Mouse (Mus musculus) E14TG2a.4 (cell line): ENCODE measurements around the gene Matn4.

Experiments used
- H3K27me3 ChIP-seq: 2 replicates; pipeline ENCODE4 v1.6.1; 2014; ENCODE audit warnings: low read length, control low read depth; ENCODE audit not compliant: insufficient read depth
- H3K36me3 ChIP-seq: 2 replicates; pipeline ENCODE4 v1.6.1; 2014; ENCODE audit warnings: low read length, control low read depth; ENCODE audit not compliant: insufficient read depth
- H3K4me1 ChIP-seq: replicated peaks from 2 replicates; pipeline ENCODE4 v1.6.1; 2014; ENCODE audit warnings: low read depth, low read length, control low read depth
- H3K4me3 ChIP-seq: replicated peaks from 2 replicates; pipeline ENCODE4 v1.5.1; 2014; ENCODE audit warnings: mild to moderate bottlenecking, low read length
- H3K9me3 ChIP-seq: 2 replicates; pipeline ENCODE4 v1.6.1; 2014; ENCODE audit warnings: low read length, control low read depth
- CTCF ChIP-seq: conservative IDR thresholded peaks from 2 replicates; pipeline ENCODE4 v1.5.1; 2014; ENCODE audit warnings: low read length
- NANOG ChIP-seq: IDR thresholded peaks from 2 replicates; pipeline ENCODE4 v1.6.1; 2014; ENCODE audit warnings: borderline replicate concordance, low read length, mixed read lengths
- POU5F1 ChIP-seq: IDR thresholded peaks from 2 replicates; pipeline ENCODE4 v1.6.1; 2014; ENCODE audit warnings: low read length, borderline replicate concordance

Gene Matn4

GRCm38 (mm10) chr2:164414167-164414566 is 9.2 kb upstream of the Matn4 start:
- Histone ChIP-seq H3K27me3 (peaks cover 45% of the 10 kb centered on the region), H3K9me3 (no peaks in the 10 kb centered on the region), H3K36me3 (no peaks in the 10 kb centered on the region), H3K4me1 (peaks cover 28% of the 10 kb centered on the region), H3K4me3 (peak overlapping the region; percentile 68)
- no peak for TF ChIP-seq CTCF
- TF ChIP-seq NANOG = no peak
- TF ChIP-seq POU5F1 = no peak

- Histone ChIP-seq H3K27me3 (peaks cover 85% of the 10 kb centered on the region), H3K4me1 (peaks cover 31% of the 10 kb centered on the region), H3K9me3 (no peaks in the 10 kb centered on the region), H3K4me3 (peak overlapping the region; percentile 61), H3K36me3 (no peaks in the 10 kb centered on the region)
- TF ChIP-seq CTCF (peak; percentile 68), POU5F1 (no peak), NANOG (no peak)
Measured at GRCm38 (mm10) chr2:164407708-164408107, 2.7 kb upstream of the Matn4 start.

- Histone ChIP-seq H3K27me3 (peaks cover 98% of the 10 kb centered on the region), H3K4me1 (peaks cover 38% of the 10 kb centered on the region), H3K36me3 (no peaks in the 10 kb centered on the region), H3K4me3 (no peak overlapping the region), H3K9me3 (no peaks in the 10 kb centered on the region)
- no peak for TF ChIP-seq POU5F1
- no peak for TF ChIP-seq CTCF
- no peak for TF ChIP-seq NANOG
Measured at GRCm38 (mm10) chr2:164405519-164405918, 559 bp upstream of the Matn4 start.

GRCm38 (mm10) chr2:164404082-164404990 is 624 bp downstream of the Matn4 start:
- Histone ChIP-seq H3K4me3 (peak overlapping the region; percentile 66), H3K4me1 (peaks cover 42% of the 10 kb centered on the region)
- no peak for TF ChIP-seq NANOG
- TF ChIP-seq POU5F1 = no peak
- no peak for TF ChIP-seq CTCF

DNA sequence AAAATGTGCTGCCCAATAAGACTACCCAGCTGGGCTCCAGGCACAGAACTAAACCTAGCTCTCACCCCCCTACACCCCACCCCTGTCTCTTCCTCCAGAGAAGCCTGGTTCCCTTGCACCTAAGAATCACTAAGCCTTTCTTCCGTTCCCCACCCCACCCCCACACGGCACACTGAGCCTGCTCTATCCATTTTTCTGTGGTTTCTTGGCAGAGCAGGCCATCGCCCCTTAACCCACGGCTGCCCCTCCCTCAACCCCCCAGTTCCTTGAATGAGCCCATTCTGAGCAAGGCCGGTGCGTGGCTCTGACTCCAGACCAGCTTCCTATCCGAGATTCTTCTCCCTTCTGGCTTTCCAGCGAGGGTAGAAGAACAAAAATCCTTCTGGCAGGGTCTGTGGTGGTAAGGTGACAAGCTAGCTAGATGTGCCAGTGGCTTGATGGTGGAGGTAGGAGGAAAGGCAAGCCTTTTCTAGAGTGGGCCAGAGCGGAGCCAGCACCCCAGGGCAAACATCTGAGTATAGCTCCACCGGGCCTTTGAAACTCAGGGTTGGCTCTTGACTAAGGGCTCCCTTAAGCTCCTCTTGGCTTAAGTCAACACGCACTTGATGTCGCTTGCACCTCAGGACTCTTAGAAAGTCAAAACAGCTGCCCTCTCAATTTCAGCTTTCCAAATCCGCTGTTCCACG is 1.4 kb downstream of the Matn4 start:
- Histone ChIP-seq H3K4me3 (no peak overlapping the region), H3K9me3 (no peaks in the 10 kb centered on the region), H3K36me3 (no peaks in the 10 kb centered on the region), H3K4me1 (peaks cover 42% of the 10 kb centered on the region), H3K27me3 (peaks cover 97% of the 10 kb centered on the region)
- TF ChIP-seq CTCF (no peak), POU5F1 (no peak), NANOG (no peak)

More at GRCm38 (mm10) chr2:164404082-164404990, 624 bp downstream of the Matn4 start:
- Histone ChIP-seq H3K27me3 (peaks cover 98% of the 10 kb centered on the region), H3K9me3 (no peaks in the 10 kb centered on the region), H3K36me3 (no peaks in the 10 kb centered on the region)

GRCm38 (mm10) chr2:164402906-164403305 is 2.1 kb downstream of the Matn4 start, which contains the start of gene Rbpjl:
Rbpjl (plus strand) TSS chr2:164403141.
- peaks cover 94% of the 10 kb centered on the region for H3K27me3 ChIP-seq
- no peaks in the 10 kb centered on the region for H3K9me3 ChIP-seq
- peaks cover 35% of the 10 kb centered on the region for H3K4me1 ChIP-seq
- peak; percentile 84 for TF ChIP-seq CTCF
- no peak for TF ChIP-seq NANOG
- H3K36me3 ChIP-seq = no peaks in the 10 kb centered on the region
- no peak within 1 kb of the TSS for H3K4me3 ChIP-seq

GRCm38 (mm10) chr2:164396911-164397310 is 8.0 kb downstream of the Matn4 start:
- no peaks in the 10 kb centered on the region for H3K9me3 ChIP-seq
- TF ChIP-seq NANOG = no peak
- TF ChIP-seq CTCF = peak; percentile 14; the same call in 1 of the 2 replicates
- no peak overlapping the region for H3K4me3 ChIP-seq
- peaks cover 87% of the 10 kb centered on the region for H3K27me3 ChIP-seq
- no peaks in the 10 kb centered on the region for H3K36me3 ChIP-seq
- H3K4me1 ChIP-seq = peaks cover 17% of the 10 kb centered on the region

DNA sequence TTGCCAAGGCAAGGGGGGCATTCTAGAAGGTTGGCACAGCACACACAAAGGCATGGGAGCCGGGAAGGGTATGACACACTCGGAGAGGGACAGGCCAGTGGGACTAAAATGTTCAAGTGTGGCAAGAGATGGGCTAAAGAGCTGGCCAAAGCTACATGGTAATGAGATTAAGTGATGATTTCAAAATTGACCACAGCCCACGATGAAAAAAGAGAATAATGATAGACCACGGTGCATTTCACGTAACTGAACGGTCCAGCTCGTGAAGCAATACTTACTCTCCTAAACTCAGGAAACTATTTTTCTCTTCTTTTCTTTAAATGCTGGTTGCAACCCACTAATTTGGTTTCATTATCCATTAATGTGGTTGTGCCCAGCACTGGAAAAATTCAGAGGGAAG is 8.9 kb downstream of the Matn4 start:
- no peak for TF ChIP-seq POU5F1
- TF ChIP-seq CTCF = no peak
- no peak for TF ChIP-seq NANOG
- Histone ChIP-seq H3K4me1 (peaks cover 16% of the 10 kb centered on the region), H3K36me3 (no peaks in the 10 kb centered on the region), H3K4me3 (no peak overlapping the region), H3K9me3 (peaks cover 4% of the 10 kb centered on the region), H3K27me3 (peaks cover 85% of the 10 kb centered on the region)
